Mouse (Mus musculus): ENCODE measurements around the gene Ubap1. TPM values are rescaled to one million over a fixed set of nuclear protein-coding genes. Genes with fewer than 3 reads are reported as not detected.

The Ubap1 gene
- total RNA-seq, 2 experiments from 2014 or later = 39.3 to 40.4 TPM

DNA sequence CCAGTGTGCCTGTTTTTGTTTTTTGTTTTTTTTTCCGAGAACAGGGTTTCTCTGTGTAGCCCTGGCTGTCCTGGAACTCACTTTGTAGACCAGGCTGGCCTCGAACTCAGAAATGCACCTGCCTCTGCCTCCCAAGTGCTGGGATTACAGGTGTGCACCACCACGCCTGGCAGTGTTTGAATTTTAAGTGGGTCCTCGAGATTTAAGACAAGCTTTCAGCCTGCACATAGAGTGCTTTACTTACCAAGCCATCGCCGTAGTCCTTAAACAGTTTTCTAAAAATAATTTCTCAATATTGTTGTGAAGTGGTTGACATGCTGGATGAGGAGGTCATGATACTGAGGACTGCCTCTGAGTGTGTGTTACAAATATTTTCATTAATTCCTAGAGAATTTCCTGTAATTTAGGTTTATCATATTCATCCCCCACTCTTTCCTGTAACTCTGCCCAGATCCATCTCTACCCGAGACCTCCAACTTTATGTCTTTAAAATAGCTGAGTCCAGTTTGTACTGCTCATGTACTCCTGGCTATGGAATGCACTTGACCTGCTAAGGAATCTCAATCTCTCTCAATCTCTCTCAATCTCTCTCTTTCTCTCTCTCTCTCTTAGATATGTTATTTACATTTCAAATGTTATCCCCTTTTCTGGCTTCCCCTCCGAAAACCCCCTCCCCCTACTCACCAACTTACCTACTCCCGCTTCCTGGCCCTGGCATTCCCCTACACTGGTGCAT lies 21.1 kb downstream of the Ubap1 start:
- no peak for DNase-seq (ENCODE audit: low spot score in 2 of 2)
- TF ChIP-seq CTCF (conservative IDR thresholded peaks at IDR 0.05) = no peak
- H3K27ac ChIP-seq = no peak overlapping the region
- H3K4me3 ChIP-seq = no peak overlapping the region

DNA sequence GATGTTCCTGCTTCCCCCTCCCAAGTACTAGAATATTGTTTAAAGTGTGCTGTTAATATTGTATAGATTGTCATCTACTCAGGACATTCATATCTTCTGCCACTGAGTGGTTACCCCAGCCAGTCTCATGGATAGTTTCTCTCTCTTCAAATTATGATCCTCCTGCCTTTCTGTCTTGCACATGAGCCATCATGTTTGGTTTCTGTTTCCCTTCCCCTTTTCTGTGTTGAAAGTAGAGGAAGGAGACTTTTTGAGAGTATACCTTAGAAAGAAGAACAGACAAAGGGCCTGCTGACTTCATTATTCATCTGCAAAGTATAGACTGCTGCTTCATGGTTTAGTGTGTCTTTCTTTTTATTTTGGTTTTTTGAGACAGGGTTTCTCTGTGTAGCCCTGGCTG lies 28.8 kb downstream of the Ubap1 start:
- DNase-seq (ENCODE audit: low spot score in 2 of 2) = no peak
- no peak for TF ChIP-seq CTCF (conservative IDR thresholded peaks at IDR 0.05)
- Histone ChIP-seq H3K4me3 (no peak overlapping the region), H3K27ac (no peak overlapping the region)

DNA sequence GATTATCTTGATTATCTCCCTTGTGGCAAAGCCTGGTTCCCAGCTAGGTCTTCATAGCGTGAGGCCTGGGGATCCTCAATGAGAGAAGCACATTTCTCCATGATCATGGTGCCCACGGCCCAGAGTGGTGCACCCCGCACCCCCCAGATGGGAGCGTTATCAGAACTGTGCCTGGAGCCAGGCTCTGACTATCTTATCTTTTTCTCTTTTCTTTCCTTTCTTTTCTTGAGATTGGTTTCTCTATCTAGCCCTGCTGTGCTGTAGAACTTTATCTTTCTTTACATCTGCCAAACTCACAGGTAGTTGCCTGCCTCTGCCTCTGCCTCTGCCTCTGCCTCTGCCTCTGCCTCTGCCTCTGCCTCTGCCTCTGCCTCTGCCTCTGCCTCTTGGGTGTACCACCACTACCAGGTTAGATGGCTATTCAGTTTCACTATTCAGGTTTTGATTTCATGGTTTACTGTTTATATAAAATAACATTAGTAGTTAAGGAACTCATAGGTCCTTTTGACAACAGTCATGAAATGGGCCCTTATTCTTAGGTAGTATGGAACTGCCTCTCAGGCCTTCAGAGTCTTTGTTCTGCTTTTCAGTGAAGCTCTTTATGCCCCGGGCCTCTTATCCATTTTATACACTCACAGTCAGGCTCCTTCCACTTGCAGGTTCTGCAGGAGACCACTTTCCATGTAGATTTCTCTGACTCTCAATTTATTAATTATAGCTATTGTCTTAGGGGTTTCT lies 32.6 kb downstream of the Ubap1 start:
- no peak overlapping the region for H3K4me3 ChIP-seq
- H3K27ac ChIP-seq = no peak overlapping the region
- no peak for TF ChIP-seq CTCF (conservative IDR thresholded peaks at IDR 0.05)
- no peak for DNase-seq (ENCODE audit: low spot score in 2 of 2)

DNA sequence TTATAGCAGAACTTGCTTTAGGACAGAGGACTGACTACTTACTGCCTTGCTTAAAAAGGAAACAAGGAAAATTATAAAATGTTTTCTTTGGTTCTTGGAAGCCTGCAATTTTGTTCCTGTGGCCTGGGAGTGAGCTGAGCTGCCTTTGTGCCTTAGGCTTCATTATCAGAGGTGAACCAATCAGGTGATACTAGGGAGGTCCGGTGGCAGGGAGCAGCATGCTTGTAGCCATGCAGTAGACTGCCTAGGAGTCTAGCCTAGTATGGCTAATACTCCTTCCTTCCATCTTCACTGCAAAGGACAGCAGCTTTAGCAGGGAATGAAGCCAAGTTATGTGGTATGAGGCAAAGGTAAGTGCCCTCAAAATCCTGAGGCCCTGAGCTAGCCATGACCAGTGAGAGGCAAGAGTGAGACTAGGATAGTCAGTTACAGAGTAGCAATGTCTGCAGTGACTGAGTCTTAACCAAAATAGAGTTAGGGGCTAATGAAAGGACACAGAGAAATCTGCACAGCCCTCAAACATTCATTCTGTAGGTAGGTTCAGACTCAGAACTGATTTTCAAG lies 37.7 kb downstream of the Ubap1 start:
- DNase-seq (ENCODE audit: low spot score in 2 of 2) = no peak
- Histone ChIP-seq H3K27ac (no peak overlapping the region), H3K4me3 (no peak overlapping the region)
- TF ChIP-seq CTCF (conservative IDR thresholded peaks at IDR 0.05) = no peak

DNA sequence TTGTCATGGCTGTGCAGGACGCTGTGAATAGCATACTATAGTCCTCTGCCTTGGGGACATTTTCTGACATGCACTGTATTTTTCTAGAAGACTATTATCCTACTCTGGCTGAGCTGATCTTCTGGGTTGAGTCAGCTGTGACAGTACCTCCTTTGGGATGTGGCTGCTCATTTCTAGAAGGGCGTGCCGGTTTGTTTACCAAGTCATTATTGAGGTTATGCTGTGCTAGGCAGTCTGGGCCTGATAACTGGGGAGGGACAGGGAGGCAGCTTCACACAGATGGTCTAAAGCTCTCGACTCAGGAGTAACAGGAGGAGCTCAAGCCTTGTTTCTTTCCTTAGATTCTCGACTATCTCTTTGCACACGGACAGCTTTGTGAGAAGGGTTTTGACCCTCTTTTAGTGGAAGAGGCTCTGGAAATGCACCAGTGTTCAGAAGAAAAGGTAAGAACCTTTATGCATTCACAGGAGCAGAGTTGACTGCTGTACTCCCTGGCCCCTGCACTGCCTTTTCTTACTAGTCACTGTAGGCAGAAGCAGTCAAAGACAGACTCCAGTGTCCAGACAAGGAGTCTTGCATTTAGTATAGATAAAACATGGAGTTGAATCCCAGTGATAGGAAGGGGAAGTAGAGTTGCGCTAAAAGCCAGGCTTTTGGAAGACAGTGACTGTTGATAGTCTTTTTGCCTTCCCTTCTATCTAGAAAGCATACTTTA lies 39.1 kb downstream of the Ubap1 start:
- TF ChIP-seq CTCF (conservative IDR thresholded peaks at IDR 0.05) = no peak
- Histone ChIP-seq H3K4me3 (no peak overlapping the region), H3K27ac (no peak overlapping the region)
- no peak for DNase-seq (ENCODE audit: low spot score in 2 of 2)

DNA sequence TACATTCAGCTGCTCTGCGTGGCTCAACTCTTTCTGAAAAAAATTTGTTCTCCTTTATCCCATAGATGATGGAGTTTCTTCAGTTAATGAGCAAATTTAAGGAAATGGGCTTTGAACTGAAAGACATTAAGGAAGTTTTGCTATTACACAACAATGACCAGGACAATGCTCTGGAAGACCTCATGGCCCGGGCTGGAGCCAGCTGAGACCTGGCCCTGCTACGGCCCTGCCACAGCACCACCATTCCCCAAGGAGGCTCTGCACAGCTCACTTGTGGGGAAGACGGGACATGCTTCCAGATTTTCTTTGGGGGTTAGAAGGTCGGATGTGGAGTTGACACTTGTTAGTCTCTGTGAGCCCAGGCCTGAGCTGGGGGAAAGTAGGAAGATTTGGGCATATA lies 39.8 kb downstream of the Ubap1 start:
- Histone ChIP-seq H3K27ac (no peak overlapping the region), H3K4me3 (no peak overlapping the region)
- no peak for TF ChIP-seq CTCF (conservative IDR thresholded peaks at IDR 0.05)
- no peak for DNase-seq (ENCODE audit: low spot score in 2 of 2)

DNA sequence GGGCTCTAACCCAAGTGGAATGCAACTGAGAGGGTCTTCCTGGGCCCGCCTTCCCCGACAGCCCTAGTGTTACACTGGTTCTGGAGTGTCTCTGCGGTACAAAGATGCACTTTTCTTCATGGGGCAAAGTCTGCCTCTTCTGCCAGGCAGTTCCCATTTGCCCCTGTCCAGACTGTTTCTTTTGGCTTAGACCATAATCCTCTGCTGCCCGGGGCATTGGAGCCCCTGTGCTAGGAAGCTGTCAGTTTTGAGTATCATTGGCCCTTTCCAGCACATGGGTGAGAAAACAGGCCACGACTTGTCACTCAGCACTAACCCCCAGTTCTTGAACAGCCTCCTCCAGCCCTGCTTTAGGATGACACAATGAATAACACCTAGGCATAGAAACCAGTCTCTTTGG lies 40.4 kb downstream of the Ubap1 start:
- TF ChIP-seq CTCF (conservative IDR thresholded peaks at IDR 0.05) = no peak
- Histone ChIP-seq H3K27ac (no peak overlapping the region), H3K4me3 (no peak overlapping the region)
- DNase-seq (ENCODE audit: low spot score in 2 of 2) = no peak

DNA sequence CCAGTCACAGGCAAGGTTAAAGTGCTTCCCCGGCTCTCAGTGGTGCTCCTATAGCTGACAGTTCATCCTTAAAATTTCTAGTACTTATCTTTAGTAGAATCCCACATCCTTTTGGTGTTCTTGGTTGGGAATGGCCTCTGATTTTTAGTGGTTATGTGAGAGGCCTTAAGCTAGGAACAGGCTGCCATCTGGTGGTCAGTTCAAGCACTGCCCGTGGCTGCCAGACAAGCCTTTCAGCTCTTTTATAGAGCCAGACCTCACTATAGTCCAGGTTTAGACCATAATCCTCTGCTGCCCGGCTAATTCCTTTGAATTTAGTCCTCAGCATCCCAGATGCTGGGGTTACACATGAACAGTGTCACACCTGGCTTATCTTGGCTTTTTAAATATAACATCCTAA lies 41.3 kb downstream of the Ubap1 start:
- no peak overlapping the region for H3K4me3 ChIP-seq

DNA sequence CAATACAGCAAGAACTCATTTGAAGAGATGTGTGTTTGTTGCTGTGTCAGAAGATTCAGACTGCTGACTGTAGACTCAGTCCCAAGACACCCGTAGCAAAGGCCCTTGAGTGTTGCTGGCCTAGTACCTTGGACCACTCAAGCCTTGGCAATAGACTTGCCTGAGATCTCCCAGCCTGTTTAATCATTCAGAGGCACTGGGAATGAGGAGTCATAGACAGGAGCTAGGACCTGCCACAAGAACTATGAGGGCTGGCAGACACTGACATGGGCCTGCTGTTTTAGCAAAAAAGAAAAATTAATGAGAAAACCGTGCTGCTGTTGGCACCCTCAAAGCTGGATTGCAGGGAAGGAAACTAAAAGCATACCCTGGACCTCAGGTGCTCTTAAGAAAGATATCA lies 42.2 kb downstream of the Ubap1 start:
- no peak for TF ChIP-seq CTCF (conservative IDR thresholded peaks at IDR 0.05)
- no peak for DNase-seq (ENCODE audit: low spot score in 2 of 2)
- Histone ChIP-seq H3K27ac (no peak overlapping the region), H3K4me3 (no peak overlapping the region)

More for the DNA sequence above, 41.3 kb downstream of the Ubap1 start:
- H3K27ac ChIP-seq = no peak overlapping the region
- peak; percentile 99 for TF ChIP-seq CTCF (conservative IDR thresholded peaks at IDR 0.05)
- peak; percentile 72 to 86 for DNase-seq (ENCODE audit: low spot score in 2 of 2)

DNA sequence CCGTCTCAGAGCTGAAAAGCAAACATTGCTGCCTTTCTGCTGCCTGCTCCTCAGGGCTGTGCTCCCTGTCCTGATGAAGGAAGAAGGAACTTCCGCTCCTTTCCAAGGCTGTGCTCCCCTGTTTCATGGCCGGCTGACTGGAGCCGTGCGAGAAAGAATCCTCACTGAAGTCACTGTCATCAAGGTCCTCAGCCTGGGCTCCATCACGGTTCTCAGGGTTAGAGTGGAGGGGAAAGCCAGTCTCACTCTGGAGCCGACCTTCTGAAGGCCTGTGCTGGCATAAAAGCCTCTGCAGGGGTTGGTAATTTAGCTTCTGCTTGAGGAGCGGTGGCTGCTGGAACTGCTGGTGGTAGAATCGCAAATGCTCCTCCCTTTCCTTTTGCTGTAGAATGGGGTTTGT lies 45.9 kb downstream of the Ubap1 start:
- no peak for TF ChIP-seq CTCF (conservative IDR thresholded peaks at IDR 0.05)

DNA sequence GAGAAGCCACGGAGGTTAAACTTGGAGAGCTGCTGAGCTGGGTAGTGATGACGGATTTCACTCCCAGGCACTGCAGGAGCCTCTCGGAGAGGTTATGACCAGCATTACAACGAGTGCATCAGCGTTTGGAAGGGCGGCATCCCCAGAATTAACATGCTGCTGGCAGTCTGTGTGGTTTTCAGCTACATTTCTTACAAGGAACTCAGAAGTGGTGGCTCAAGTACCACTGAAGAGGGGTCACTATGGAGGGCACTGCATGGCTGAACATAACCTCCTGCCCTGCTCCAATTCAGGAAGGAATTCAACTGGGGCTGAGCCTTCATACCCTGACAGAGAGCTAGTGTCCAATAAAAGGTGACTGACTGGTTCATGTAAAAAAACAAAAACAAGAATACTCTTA lies 49.6 kb downstream of the Ubap1 start:
- no peak for DNase-seq (ENCODE audit: low spot score in 2 of 2)
- no peak overlapping the region for H3K4me3 ChIP-seq
- no peak for TF ChIP-seq CTCF (conservative IDR thresholded peaks at IDR 0.05)
- H3K27ac ChIP-seq = no peak overlapping the region

More for the DNA sequence above, 45.9 kb downstream of the Ubap1 start:
- no peak for DNase-seq (ENCODE audit: low spot score in 2 of 2)
- H3K4me3 ChIP-seq = no peak overlapping the region
- no peak overlapping the region for H3K27ac ChIP-seq

DNA sequence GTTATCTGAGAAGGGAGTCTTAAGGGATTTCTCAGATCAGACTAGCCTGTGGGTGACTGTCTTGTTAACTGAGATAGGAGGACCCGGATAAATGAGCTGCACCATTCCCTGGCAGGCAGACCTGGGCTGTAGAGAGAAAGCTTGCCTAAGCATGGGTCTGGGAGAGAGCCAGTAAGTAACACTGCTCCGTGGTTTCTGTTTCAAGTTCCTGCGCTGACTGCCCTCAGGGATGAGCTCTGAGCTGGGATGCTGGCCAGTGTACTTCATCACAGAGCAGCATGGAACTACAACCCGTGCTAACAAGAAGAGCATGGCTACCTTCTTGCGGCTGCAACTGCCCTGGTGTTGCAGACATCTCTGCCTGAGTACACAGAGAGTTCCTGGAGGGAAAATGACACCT lies 51.1 kb downstream of the Ubap1 start:
- H3K4me3 ChIP-seq = no peak overlapping the region
- no peak overlapping the region for H3K27ac ChIP-seq
- DNase-seq (ENCODE audit: low spot score in 2 of 2) = no peak
- TF ChIP-seq CTCF (conservative IDR thresholded peaks at IDR 0.05) = no peak

DNA sequence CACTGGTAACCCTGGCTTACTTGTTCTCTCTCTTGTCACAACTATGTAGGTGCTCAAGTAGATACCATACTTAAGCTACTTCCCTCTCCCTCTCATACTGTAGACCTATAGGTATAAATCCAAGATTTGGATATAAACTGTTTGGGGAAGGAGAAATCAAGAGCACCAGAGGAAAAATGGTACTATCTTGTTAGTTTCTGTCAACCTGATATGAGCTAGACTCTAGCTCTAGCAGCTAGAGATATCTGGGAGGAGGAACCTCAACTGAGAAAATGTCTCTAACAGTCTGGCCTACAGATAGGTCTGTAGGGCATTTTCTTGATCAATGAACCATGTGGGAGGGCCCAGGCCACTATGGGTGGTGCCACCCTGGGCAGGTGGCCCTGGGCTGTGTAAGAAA lies 52.4 kb downstream of the Ubap1 start:
- no peak for DNase-seq (ENCODE audit: low spot score in 2 of 2)
- TF ChIP-seq CTCF (conservative IDR thresholded peaks at IDR 0.05) = no peak
- Histone ChIP-seq H3K4me3 (no peak overlapping the region), H3K27ac (no peak overlapping the region)
